Mouse (Mus musculus) right cerebral cortex, postnatal 25 days (tissue): ENCODE measurements at regions not wholly inside any gene's neighbourhood (a gene's known extent, or its start where the extent isn't known, plus 50 kb on each side); places are given as distances from the start of the nearest gene placed in this dataset.

ENCODE experiments used
- DNase-seq: peaks from one replicate; pipeline ENCODE4 v3.0.0; 2022

GRCm38 (mm10) chr8:9042835-9043792 lies 352.8 kb upstream of the Arglu1 start:
- no peak for DNase-seq

- no peak for DNase-seq
Measured at GRCm38 (mm10) chr8:9029156-9029555, 338.8 kb upstream of the Arglu1 start.

- no peak for DNase-seq
Measured at GRCm38 (mm10) chr8:9027672-9028071, 337.4 kb upstream of the Arglu1 start.

GRCm38 (mm10) chr8:9025872-9026271 lies 335.6 kb upstream of the Arglu1 start:
- DNase-seq = no peak

GRCm38 (mm10) chr8:9025378-9025777 lies 335.1 kb upstream of the Arglu1 start:
- no peak for DNase-seq

GRCm38 (mm10) chr8:9020744-9021143 lies 330.4 kb upstream of the Arglu1 start:
- DNase-seq = no peak

GRCm38 (mm10) chr8:9020180-9020579 lies 329.9 kb upstream of the Arglu1 start:
- no peak for DNase-seq

- DNase-seq = no peak
Measured at GRCm38 (mm10) chr8:9011785-9012510, 321.6 kb upstream of the Arglu1 start.

GRCm38 (mm10) chr8:9008006-9008780 lies 317.9 kb upstream of the Arglu1 start:
- DNase-seq = no peak

GRCm38 (mm10) chr8:8999914-9000313 lies 309.6 kb upstream of the Arglu1 start:
- no peak for DNase-seq

- DNase-seq = no peak
Measured at GRCm38 (mm10) chr8:8997621-8998020, 307.3 kb upstream of the Arglu1 start.

- peak; percentile 34 for DNase-seq
Measured at GRCm38 (mm10) chr8:8994596-8995189, 304.4 kb upstream of the Arglu1 start.

- DNase-seq = peak; percentile 26
Measured at GRCm38 (mm10) chr8:8994008-8994407, 303.7 kb upstream of the Arglu1 start.

GRCm38 (mm10) chr8:8992461-8993032 lies 302.2 kb upstream of the Arglu1 start:
- peak; percentile 69 for DNase-seq

GRCm38 (mm10) chr8:8991026-8991425 lies 300.7 kb upstream of the Arglu1 start:
- DNase-seq = no peak

GRCm38 (mm10) chr8:8986068-8986467 lies 295.7 kb upstream of the Arglu1 start:
- DNase-seq = no peak

GRCm38 (mm10) chr8:8985395-8985794 lies 295.1 kb upstream of the Arglu1 start:
- no peak for DNase-seq

- no peak for DNase-seq
Measured at GRCm38 (mm10) chr8:8984829-8985251, 294.5 kb upstream of the Arglu1 start.

- no peak for DNase-seq
Measured at GRCm38 (mm10) chr8:8984159-8984828, 294.0 kb upstream of the Arglu1 start.

- no peak for DNase-seq
Measured at GRCm38 (mm10) chr8:8983133-8983661, 292.9 kb upstream of the Arglu1 start.

GRCm38 (mm10) chr8:8978969-8979368 lies 288.6 kb upstream of the Arglu1 start:
- DNase-seq = no peak
